Mouse (Mus musculus): ENCODE results near the gene Nck1.
A peak's percentile ranks its signal among the peaks of the same experiment; 100 is the strongest.

Nck1 gene

DNA sequence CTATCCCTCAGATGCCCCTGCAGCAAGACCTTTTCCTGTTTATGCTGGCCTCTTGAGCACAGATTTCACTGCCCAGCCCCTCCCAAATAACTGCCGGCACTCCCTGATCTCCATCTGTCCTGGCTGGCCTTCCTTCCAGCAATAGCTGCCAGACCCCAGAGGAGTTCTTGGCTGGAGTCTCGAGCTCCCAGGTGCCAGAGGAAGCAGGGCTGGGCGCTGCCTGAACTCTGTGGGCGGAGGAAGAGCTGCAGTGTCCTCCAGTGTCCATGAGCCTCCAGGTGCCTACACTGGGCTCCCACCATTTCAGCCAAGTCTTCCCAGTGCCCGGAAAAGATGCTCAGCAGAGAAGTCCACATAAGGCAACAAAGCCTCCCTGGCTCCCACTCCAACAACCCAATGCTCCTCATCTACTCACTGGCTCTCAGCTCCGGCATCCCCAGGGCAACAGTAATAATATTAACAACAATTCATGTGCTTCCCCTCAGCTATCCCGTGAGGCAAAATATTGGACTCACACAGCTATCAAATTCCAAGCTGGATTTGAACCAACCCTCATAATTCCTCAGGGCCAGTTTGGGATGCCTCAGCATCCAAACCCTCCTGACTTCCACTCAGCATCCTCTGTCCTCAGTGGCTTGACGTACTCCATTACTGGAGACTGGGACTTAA, 74.9 kb downstream of the Nck1 start:
- ATAC-seq (ENCODE audit: low TSS enrichment), result 0 out of 2 replicates have a peak, but pooled peaks have one; percentile 38

GRCm38 (mm10) chr9:100470228-100470627, 75.7 kb downstream of the Nck1 start:
- ATAC-seq (ENCODE audit: low TSS enrichment), result no peak

- no peak for ATAC-seq (ENCODE audit: low TSS enrichment)
Measured at GRCm38 (mm10) chr9:100469681-100470080, 76.3 kb downstream of the Nck1 start.

DNA sequence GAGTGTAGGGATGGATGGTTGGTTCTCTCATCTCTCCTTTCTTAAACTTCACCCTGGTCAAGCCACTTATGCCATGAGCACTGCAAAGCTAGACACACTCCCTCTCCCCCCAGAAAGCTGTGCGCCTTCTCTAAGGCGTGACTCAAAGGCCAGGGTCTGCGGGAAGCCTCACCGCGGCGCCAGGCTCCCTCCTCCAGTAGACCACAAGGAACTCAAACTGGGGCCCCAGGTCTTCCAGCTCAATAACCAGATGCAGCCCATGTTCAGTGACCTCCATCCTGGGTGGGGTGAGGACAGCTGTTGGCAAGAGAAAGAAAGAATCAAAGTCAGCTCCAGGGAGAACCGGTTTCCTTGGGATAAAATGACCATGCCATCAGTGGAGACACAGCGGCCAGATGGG, 77.8 kb downstream of the Nck1 start:
- ATAC-seq (ENCODE audit: low TSS enrichment), result no peak

DNA sequence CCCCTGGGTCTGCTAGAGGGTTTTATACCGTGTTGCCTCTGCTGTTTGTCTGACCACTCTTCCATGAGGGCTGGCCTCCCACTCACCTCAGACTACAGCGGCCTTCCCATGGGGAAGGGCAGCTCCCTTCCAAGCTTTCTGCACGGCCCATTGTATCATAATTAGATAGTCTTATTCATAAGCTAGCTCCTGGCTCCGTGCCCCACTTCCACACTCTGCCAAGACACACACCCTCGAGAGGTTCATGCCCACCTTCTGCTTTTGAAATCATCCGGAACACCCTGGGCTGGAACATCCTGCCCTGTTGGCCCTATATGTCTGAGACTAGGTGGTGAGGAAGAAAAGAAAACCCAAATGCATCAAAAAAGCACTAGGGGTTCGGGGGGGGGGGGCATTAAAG, 78.3 kb downstream of the Nck1 start:
- ATAC-seq (ENCODE audit: low TSS enrichment), result no peak

GRCm38 (mm10) chr9:100466743-100467142, 79.2 kb downstream of the Nck1 start:
- ATAC-seq (ENCODE audit: low TSS enrichment), result peak; percentile 23; the same call in 1 of the 2 replicates

DNA sequence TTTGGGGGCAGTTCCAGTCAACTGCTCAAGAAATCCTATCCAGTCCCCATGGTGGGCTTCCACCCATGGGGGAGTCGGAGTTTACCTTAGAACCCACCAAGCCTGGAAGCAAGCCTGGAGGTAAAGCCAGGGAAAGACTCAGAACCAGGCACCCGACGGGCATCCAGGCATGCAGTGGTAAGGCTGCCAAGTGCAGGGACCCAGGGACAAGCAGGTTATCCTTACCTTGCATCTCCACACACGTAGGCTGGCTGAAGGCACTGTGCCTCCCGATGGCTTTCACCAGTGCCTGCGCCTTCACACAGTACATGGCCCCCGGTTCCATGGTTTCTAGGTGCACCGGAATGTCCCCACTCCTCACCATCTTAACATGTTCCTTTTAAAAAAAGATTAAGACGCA, 79.9 kb downstream of the Nck1 start:
- no peak for ATAC-seq (ENCODE audit: low TSS enrichment)

DNA sequence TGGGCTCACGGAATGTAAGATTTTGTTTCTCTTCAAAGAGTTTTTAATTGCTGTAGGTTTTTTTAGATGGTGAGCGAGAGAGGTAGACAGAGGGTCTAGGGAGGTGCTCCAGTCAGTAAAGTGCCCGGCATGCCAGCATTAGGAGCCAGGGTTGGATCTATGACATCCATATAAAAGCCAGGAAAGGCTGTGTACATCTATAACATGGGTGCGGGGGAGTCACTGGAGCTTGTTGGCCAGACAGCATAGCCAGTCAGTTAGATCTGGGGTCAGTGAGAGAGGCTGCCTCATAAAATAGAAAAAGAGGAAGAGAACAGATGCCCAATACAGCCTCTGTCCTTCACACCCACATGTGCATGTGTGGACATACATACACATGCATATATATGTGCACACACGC, 80.6 kb downstream of the Nck1 start:
- no peak for ATAC-seq (ENCODE audit: low TSS enrichment)

GRCm38 (mm10) chr9:100463771-100464170, 82.2 kb downstream of the Nck1 start:
- no peak for ATAC-seq (ENCODE audit: low TSS enrichment)

- ATAC-seq (ENCODE audit: low TSS enrichment), result 0 out of 2 replicates have a peak, but pooled peaks have one; percentile 8
Measured at GRCm38 (mm10) chr9:100462098-100462497, 83.8 kb downstream of the Nck1 start.

GRCm38 (mm10) chr9:100461671-100462070, 84.3 kb downstream of the Nck1 start:
- ATAC-seq (ENCODE audit: low TSS enrichment), result peak; percentile 93

DNA sequence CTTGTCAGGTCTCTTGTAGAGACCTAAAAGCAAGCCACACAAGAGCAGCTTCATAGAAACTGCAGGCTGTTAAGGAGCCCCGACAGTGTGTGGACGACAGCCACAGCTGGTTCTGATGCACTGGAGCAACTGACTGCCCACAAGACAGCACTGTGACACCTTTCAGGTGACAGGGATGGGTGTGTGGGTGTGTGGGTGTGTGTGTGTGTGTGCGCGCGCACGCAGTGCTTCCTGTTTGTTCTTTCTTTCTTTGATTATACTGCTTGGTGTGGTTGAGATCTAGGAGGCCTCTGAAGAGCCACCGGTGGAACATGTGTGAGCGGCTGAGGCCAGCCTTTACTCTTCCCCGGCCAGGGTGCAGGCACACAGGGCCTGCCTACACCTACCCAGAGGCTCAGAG, 85.7 kb downstream of the Nck1 start:
- ATAC-seq (ENCODE audit: low TSS enrichment), result no peak

DNA sequence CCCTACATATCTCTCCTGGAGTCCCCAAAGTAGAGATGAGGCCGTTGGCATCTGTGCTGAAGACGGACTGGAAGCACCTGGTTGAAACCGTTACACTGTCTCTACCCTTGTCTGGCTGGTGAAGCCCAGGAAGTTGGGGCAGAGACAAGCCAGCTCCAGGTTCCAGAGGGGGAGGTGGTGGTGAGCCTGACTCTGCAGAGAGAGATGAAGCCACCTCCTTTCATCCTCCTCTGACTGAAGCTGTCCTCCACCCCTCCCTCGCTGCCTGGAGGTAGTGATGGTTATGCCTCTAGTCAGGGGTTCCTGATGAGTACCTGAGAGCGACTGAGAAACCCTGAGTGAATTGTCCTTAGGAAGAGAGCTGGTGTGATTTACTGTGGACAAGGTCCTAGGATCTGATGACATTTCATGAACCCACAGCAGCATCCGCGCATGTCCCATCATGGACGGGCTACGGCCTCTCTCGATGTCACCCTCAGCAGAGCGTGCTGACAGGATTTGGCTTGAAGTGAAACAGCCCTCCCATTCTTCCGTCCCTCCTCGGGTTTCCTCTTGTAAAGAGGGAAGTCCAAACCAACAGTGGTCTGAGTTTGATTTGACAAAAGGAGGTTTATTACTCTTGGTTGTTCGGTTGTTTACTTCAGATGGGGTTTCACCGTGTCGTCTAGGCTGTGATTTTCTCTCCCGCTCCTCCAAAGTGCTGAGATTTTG, 87.8 kb downstream of the Nck1 start:
- no peak for ATAC-seq (ENCODE audit: low TSS enrichment)

- no peak for ATAC-seq (ENCODE audit: low TSS enrichment)
Measured at GRCm38 (mm10) chr9:100454664-100454993, 91.3 kb downstream of the Nck1 start.

DNA sequence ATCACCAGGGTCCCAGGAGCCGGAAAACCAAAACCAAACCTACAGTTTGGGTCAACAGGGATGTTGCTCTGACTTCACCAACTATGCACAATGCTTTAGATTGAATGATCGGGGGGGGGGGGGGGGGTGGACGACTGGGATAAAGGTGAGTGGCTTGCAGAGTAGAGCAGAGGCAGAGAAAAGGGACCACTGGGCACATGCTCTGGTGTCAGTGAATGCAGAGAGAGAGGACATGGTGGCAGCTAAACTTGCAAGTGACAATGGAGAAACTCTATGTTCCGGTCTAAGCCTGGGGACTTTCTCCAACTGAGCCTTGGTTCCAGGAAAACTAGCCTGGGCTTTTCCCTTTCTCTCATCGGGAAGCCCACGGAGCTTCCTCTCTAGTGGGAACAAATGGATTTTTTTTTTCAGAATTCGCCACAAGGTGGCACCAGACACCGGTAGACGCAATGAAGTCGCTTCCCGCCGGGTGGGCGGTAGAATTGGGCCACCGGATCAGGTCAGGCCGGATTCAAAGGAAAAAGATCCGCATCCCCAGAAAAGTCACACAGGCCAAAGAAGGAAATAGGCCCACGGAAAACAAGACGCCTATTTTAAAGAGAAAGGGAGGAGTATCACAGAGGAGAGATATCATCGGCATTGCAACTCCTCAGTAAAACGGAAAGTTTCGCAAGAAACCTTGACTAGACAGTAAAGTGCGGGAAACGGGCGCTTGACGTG, 91.8 kb downstream of the Nck1 start:
- ATAC-seq (ENCODE audit: low TSS enrichment), result peak; percentile 80

DNA sequence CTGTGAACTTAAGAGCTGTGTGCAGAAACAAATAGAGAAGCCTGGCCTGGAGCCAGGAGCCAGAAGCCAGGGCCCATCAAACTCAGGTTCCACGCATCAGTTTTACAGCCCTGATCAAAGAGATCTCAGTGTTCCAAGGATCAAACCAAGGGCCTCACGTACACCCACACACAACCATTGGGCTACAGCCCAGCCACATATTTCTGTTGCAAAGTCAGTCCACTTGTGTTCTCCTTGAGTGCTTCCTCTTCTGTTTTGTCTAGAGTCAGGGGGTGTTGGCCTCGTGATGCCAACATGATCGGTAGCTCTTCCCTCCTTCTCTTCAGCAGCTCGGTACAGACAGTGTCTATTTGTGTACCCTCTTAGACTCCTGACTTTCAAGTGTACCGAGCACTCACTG, 93.5 kb downstream of the Nck1 start:
- ATAC-seq (ENCODE audit: low TSS enrichment), result no peak; the same call in 1 of the 2 replicates

GRCm38 (mm10) chr9:100446059-100446686, 99.8 kb downstream of the Nck1 start:
- ATAC-seq (ENCODE audit: low TSS enrichment), result peak; percentile 93
